Mouse (Mus musculus): ENCODE data around the gene Slit3.

DNA sequence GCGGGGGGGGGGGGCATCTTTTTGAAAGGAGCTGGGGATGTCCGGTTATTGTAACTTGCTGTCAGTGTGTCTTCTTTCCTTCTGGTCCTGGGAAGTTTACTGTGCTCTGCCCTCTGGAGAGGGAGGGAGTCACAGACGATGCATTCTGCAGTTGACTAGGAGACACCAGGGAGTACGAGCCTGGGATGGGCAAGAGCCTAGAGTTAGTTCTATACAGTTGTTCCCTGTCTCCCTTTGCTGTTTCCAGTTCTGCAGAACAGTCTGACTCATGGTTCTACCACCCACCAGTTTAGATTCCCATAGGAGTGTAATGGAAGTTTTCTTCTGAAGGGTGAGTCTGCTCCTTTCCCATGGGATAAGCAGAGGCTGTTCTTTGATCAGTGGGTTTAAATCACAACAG is 229.9 kb downstream of the Slit3 start:
- TF ChIP-seq POLR2A (IDR thresholded peaks at IDR 0.05; ENCODE audit: extremely low read depth, insufficient read depth, low read length) (no peak), CTCF (IDR thresholded peaks at IDR 0.05; ENCODE audit: low read depth, low read length) (no peak)
